Mouse (Mus musculus): ENCODE measurements around the gene Cel.

Cel gene

GRCm38 (mm10) chr2:28537995-28538816, 25.0 kb downstream of the Cel start:
- DNase-seq (ENCODE audit: inconsistent age in 2 of 2, low spot score in 1 of 2), result peak in 1 of 2 experiments; percentile 42

DNA sequence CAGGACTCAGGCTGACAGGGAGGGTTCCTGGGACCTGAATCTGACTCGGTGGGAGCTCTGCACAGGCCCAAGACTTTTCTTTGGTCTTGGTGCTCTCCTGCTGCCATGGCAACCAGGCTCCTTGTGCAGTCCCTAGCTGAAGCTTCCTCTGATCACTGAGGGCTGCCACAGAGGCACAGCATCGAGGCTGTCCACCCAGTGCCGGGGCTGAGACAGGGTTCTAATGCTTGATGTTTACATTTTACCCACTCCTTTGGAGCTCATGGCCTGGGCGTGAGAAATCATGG, 25.6 kb downstream of the Cel start:
- no peak for DNase-seq (ENCODE audit: inconsistent age in 2 of 2, low spot score in 1 of 2)

- DNase-seq (ENCODE audit: inconsistent age in 2 of 2, low spot score in 1 of 2), result peak in 1 of 2 experiments; percentile 30
These were observed 26.2 kb downstream of the Cel start for GRCm38 (mm10) chr2:28536766-28537633.

DNA sequence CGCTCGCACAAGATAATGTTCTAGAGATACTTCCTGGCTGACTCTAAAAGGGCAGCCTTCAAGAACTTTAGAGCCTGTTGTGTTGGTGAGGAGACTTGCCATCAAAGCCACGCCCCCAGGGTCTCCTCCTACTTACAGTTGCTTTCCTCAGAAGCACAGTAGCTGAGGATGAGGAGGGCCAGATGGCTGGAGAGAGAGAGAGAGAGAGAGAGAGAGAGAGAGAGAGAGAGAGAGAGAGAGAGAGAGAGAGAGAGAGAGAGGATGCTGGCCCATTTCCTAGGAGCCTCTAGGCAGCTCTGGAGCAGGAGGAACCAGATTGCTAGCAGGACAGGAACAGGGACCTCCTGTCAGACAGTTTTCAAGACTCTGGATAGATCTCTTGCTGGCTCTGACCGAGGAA, 27.0 kb downstream of the Cel start:
- DNase-seq (ENCODE audit: inconsistent age in 2 of 2, low spot score in 1 of 2), result peak in 1 of 2 experiments; percentile 37

GRCm38 (mm10) chr2:28535650-28536049, 27.6 kb downstream of the Cel start:
- peak in 1 of 2 experiments; percentile 68 for DNase-seq (ENCODE audit: inconsistent age in 2 of 2, low spot score in 1 of 2)

- DNase-seq (ENCODE audit: inconsistent age in 2 of 2, low spot score in 1 of 2), result no peak
These were observed 28.0 kb downstream of the Cel start for GRCm38 (mm10) chr2:28535263-28535540.

- peak; percentile 53 to 73 for DNase-seq (ENCODE audit: inconsistent age in 2 of 2, low spot score in 1 of 2)
These were observed 28.6 kb downstream of the Cel start for GRCm38 (mm10) chr2:28534436-28535262.

DNA sequence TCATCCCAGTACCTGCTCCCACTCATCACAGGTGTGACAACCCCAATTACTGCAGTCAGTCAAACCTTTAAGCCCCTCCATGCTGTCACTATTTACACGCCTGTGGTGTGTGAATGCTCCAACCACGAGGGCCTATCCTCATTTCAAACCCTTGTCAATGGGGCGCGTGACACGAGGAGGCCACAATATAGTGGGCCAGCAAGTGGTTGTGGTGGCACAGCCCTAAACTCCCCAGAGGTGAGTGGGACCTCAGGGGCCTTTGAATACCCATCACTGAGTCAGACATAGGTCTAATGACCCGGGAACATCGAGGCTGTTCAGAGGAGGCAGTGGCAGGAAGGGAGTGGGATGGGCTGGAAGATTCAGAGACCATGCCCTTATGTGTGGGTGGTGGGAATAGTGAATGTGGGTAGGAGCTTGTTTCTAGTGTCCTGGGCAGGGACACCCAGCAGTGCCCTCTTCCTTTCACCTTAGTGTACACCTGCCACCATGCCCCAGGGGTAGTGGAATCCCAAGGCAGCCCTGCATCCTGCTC, 29.2 kb downstream of the Cel start:
- peak in 1 of 2 experiments; percentile 63 for DNase-seq (ENCODE audit: inconsistent age in 2 of 2, low spot score in 1 of 2)

GRCm38 (mm10) chr2:28532938-28533771, 30.0 kb downstream of the Cel start:
- peak; percentile 92 to 97 for DNase-seq (ENCODE audit: inconsistent age in 2 of 2, low spot score in 1 of 2)

DNA sequence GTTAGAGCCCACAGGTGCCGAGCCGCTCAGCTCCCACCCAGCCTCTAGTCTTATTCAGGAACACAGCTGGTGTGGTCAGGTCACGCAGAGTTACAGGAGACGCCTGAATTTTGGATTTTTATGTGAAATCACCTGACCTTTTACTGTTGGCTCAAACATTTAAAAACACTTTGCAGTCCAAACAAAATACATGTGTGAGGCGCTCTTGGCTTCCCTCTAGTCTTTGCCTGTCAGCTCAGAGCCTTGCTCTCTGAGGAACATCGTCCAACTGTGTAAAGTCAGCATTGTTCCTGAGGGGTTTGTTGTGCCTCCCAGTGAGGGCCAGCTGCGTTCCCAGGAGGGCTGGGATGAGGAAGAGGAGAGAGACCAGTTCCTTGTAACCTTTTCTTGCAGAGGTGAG, 32.9 kb downstream of the Cel start:
- no peak for DNase-seq (ENCODE audit: inconsistent age in 2 of 2, low spot score in 1 of 2)

- peak in 1 of 2 experiments; percentile 46 for DNase-seq (ENCODE audit: inconsistent age in 2 of 2, low spot score in 1 of 2)
These were observed 33.3 kb downstream of the Cel start for GRCm38 (mm10) chr2:28529856-28530255.

GRCm38 (mm10) chr2:28528354-28528730, 34.9 kb downstream of the Cel start:
- DNase-seq (ENCODE audit: inconsistent age in 2 of 2, low spot score in 1 of 2), result peak in 1 of 2 experiments; percentile 29

GRCm38 (mm10) chr2:28527436-28528353, 35.5 kb downstream of the Cel start:
- peak in 1 of 2 experiments; percentile 31 for DNase-seq (ENCODE audit: inconsistent age in 2 of 2, low spot score in 1 of 2)

- no peak for DNase-seq (ENCODE audit: inconsistent age in 2 of 2, low spot score in 1 of 2)
These were observed 37.0 kb downstream of the Cel start for GRCm38 (mm10) chr2:28525943-28526876.

DNA sequence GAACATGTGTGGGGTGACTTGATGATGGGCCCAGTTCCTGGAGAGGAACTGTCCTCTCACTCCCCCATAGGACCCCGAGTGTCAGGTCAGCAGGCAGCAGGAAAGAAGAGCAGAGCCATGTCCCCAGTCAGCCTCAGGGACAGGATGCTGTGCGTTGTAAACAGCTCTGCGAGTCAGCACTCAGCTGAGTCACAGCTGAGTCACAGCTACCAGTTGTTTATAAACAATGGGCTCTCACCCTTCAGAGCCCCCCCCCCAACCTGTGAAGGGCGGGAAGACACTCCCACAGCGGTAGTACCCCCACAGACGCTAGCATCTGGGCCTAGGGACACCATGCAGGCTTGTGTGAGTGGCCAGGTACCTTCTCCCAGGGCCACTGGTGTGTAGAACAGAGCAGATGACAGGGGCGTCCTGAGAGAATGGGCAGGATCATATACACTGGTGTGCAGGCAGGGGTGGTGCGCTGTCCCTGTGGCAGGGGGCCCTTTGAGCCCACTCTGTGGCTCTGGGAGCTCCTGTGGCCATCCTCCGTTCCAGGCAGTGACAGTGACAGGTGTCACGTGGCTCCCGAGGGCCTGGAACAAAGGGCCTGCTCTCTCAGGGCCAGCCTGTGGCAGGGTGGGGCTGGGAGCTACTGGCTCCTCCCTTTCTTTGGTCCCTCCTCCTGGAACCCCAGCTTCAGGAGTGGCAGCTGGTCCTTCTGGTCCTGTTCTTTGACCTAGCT, 37.8 kb downstream of the Cel start:
- peak; percentile 92 to 95 for DNase-seq (ENCODE audit: inconsistent age in 2 of 2, low spot score in 1 of 2)

- DNase-seq (ENCODE audit: inconsistent age in 2 of 2, low spot score in 1 of 2), result peak; percentile 80 to 91
These were observed 38.8 kb downstream of the Cel start for GRCm38 (mm10) chr2:28524406-28524805.

DNA sequence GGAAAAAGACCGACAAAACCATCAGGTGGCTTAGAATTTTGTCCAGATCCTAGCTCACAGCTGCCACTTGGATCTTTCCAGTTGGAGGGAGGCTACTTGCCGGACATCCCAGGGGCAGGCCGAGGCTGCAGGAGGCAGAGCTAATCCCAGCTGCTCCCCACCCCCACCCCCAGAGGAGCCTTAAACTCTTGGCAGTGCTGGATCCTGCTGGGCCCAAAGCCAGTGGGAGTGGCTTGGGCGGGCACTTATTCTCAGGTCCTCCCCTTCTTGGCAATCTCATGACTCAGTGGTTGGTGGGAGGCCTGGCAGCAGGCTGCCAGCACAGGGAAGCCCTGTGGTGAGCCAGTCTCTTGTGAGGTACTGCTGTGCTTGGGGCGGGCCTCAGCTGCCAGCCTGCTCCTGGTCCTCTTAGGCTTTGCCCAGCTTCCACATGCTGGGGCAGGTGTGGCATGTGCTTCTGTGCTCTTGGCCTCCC, 39.5 kb downstream of the Cel start:
- peak; percentile 94 to 97 for DNase-seq (ENCODE audit: inconsistent age in 2 of 2, low spot score in 1 of 2)
